Mouse (Mus musculus) MEL (cell line): Measurements from ENCODE around the gene Iqsec1.

Experiments
- CHD1 ChIP-seq: IDR thresholded peaks from 2 replicates; pipeline ENCODE4 v1.6.1; 2012; ENCODE audit warnings: low read depth, mild to moderate bottlenecking, inconsistent platforms, low read length, improper control_type of control experiment
- CTCF ChIP-seq, 3 experiments: IDR thresholded peaks in 2 of 3; conservative IDR thresholded peaks in 1 of 3; 2 replicates each; pipeline ENCODE4 v1.5.1; 2011 to 2012; ENCODE audit warnings: low read length in 3 of 3, low read depth in 2 of 3, mild to moderate bottlenecking in 2 of 3, improper control_type of control experiment in 1 of 3, inconsistent platforms in 1 of 3, mixed read lengths in 1 of 3, moderate library complexity in 1 of 3; ENCODE audit not compliant: control insufficient read depth in 1 of 3, insufficient read depth in 1 of 3, poor library complexity in 1 of 3, severe bottlenecking in 1 of 3
- ELF1 ChIP-seq: IDR thresholded peaks from 2 replicates; pipeline ENCODE4 v1.6.1; 2014; ENCODE audit warnings: low read depth, mild to moderate bottlenecking, inconsistent platforms, low read length, improper control_type of control experiment, moderate library complexity
- JUND ChIP-seq: IDR thresholded peaks from 2 replicates; pipeline ENCODE4 v1.6.1; 2011; ENCODE audit warnings: low read depth, mild to moderate bottlenecking, improper control_type of control experiment, low read length
- KAT2A ChIP-seq: conservative IDR thresholded peaks from 2 replicates; pipeline ENCODE4 v1.6.1; 2012; ENCODE audit warnings: low read depth, low read length, improper control_type of control experiment, inconsistent platforms
- POLR2A ChIP-seq, 2 experiments: IDR thresholded peaks; 2 replicates each; pipeline ENCODE4 v1.6.1; 2011 to 2012; ENCODE audit warnings: low read length in 2 of 2, mild to moderate bottlenecking in 2 of 2, control low read depth in 1 of 2, improper control_type of control experiment in 1 of 2, low read depth in 1 of 2, moderate library complexity in 1 of 2; ENCODE audit not compliant: control insufficient read depth in 1 of 2, insufficient read depth in 1 of 2, poor library complexity in 1 of 2

GRCm38 (mm10) chr6:91028256-91028655 lies 39.8 kb upstream of the Iqsec1 start:
- TF ChIP-seq CTCF (IDR thresholded peaks at IDR 0.05 in 2 of 3, conservative IDR thresholded peaks at IDR 0.05 in 1 of 3; ENCODE audit: control insufficient read depth in 1 of 3, insufficient read depth in 1 of 3, low read depth in 2 of 3, low read length in 3 of 3, poor library complexity in 1 of 3, severe bottlenecking in 1 of 3): peak in 2 of 3 experiments; percentile 22 to 32; a peak in 2 of 6 replicates
- TF ChIP-seq CHD1: no peak
- TF ChIP-seq JUND: no peak
- TF ChIP-seq KAT2A: no peak
- no peak for TF ChIP-seq ELF1
- no peak for TF ChIP-seq POLR2A (IDR thresholded peaks at IDR 0.05; ENCODE audit: control insufficient read depth in 1 of 2, insufficient read depth in 1 of 2, low read depth in 1 of 2, low read length in 2 of 2, poor library complexity in 1 of 2)
